Mouse (Mus musculus) ES-Bruce4 (cell line): ENCODE data around the gene Fam69a. TPM values are rescaled to one million over a fixed set of nuclear protein-coding genes. Genes with fewer than 3 reads are reported as not detected.

Experiments used
- H3K27ac ChIP-seq: 2 replicates; pipeline ENCODE4 v1.5.1; 2012; ENCODE audit warnings: low read length, inconsistent platforms; ENCODE audit not compliant: insufficient read depth
- H3K27me3 ChIP-seq: 2 replicates; pipeline ENCODE4 v1.6.1; 2012; ENCODE audit warnings: mild to moderate bottlenecking, low read length, inconsistent platforms; ENCODE audit not compliant: control insufficient read depth, poor library complexity, insufficient read depth, severe bottlenecking
- H3K36me3 ChIP-seq: 2 replicates; pipeline ENCODE4 v1.6.1; 2012; ENCODE audit warnings: inconsistent platforms, mild to moderate bottlenecking, low read length, moderate library complexity; ENCODE audit not compliant: control insufficient read depth, poor library complexity, insufficient read depth, severe bottlenecking
- H3K4me1 ChIP-seq: one replicate; pipeline ENCODE4 v1.8.1; 2011; ENCODE audit warnings: low read length; ENCODE audit not compliant: control insufficient read depth, insufficient read depth
- H3K4me3 ChIP-seq: 2 replicates; pipeline ENCODE4 v1.5.1; 2011; ENCODE audit warnings: low read depth, mild to moderate bottlenecking, low read length
- H3K9ac ChIP-seq: 2 replicates; pipeline ENCODE4 v1.6.1; 2012; ENCODE audit warnings: low read depth, mild to moderate bottlenecking, inconsistent platforms; ENCODE audit not compliant: poor library complexity, severe bottlenecking
- H3K9me3 ChIP-seq: replicated peaks from 2 replicates; pipeline ENCODE4 v1.6.1; 2012; ENCODE audit warnings: mild to moderate bottlenecking, low read length, inconsistent platforms; ENCODE audit not compliant: control insufficient read depth, poor library complexity, insufficient read depth, severe bottlenecking
- CTCF ChIP-seq: IDR thresholded peaks from one replicate; pipeline ENCODE4 v1.8.1; 2011; ENCODE audit warnings: low read depth, low read length
- EP300 ChIP-seq: IDR thresholded peaks from 2 replicates; pipeline ENCODE4 v1.6.1; 2011; ENCODE audit warnings: low read depth, low read length; ENCODE audit not compliant: insufficient read depth
- POLR2A ChIP-seq: IDR thresholded peaks from one replicate; pipeline ENCODE4 v1.8.1; 2011; ENCODE audit warnings: low read length; ENCODE audit not compliant: insufficient read depth
- polyA plus RNA-seq: library from polyadenylated mRNA; stranded (reverse); fragments of >200 nt; gene quantifications from 2 replicates; pipeline ENCODE4 v1.2.4, GENCODE M21; 2011; ENCODE audit warnings: low read depth; ENCODE audit not compliant: missing spikeins, insufficient read depth, insufficient read length

The Fam69a gene
- polyA plus RNA-seq, 1 experiment, result 7.8 TPM

- Histone ChIP-seq H3K27ac (no peak overlapping the region), H3K9me3 (no peaks in the 10 kb centered on the region), H3K4me1 (no peaks in the 10 kb centered on the region), H3K27me3 (no peaks in the 10 kb centered on the region), H3K36me3 (no peaks in the 10 kb centered on the region), H3K9ac (no peak overlapping the region), H3K4me3 (no peak overlapping the region)
- TF ChIP-seq EP300, result no peak
- no peak for TF ChIP-seq CTCF
These were observed 50.1 kb downstream of the Fam69a start for GRCm38 (mm10) chr5:107936625-107937389.

- H3K4me3 ChIP-seq, result no peak overlapping the region
- no peaks in the 10 kb centered on the region for H3K27me3 ChIP-seq
- TF ChIP-seq CTCF (no peak), POLR2A (no peak), EP300 (no peak)
- no peaks in the 10 kb centered on the region for H3K9me3 ChIP-seq
- no peak overlapping the region for H3K9ac ChIP-seq
- no peak overlapping the region for H3K27ac ChIP-seq
- H3K36me3 ChIP-seq, result no peaks in the 10 kb centered on the region
- no peaks in the 10 kb centered on the region for H3K4me1 ChIP-seq
These were observed 51.9 kb downstream of the Fam69a start for GRCm38 (mm10) chr5:107934770-107935543.

- H3K4me1 ChIP-seq, result no peaks in the 10 kb centered on the region
- no peaks in the 10 kb centered on the region for H3K27me3 ChIP-seq
- no peak overlapping the region for H3K9ac ChIP-seq
- H3K9me3 ChIP-seq, result no peaks in the 10 kb centered on the region
- H3K4me3 ChIP-seq, result no peak overlapping the region
- TF ChIP-seq POLR2A (no peak), EP300 (no peak), CTCF (no peak)
- H3K36me3 ChIP-seq, result no peaks in the 10 kb centered on the region
- H3K27ac ChIP-seq, result no peak overlapping the region
These were observed 53.5 kb downstream of the Fam69a start for GRCm38 (mm10) chr5:107933202-107933974.

- no peaks in the 10 kb centered on the region for H3K27me3 ChIP-seq
- no peak overlapping the region for H3K9ac ChIP-seq
- no peaks in the 10 kb centered on the region for H3K9me3 ChIP-seq
- H3K4me1 ChIP-seq, result no peaks in the 10 kb centered on the region
- no peak overlapping the region for H3K4me3 ChIP-seq
- H3K27ac ChIP-seq, result no peak overlapping the region
- TF ChIP-seq POLR2A, result no peak
- TF ChIP-seq CTCF, result no peak
- TF ChIP-seq EP300, result no peak
- H3K36me3 ChIP-seq, result no peaks in the 10 kb centered on the region
These were observed 54.3 kb downstream of the Fam69a start for GRCm38 (mm10) chr5:107932556-107932955.

- no peaks in the 10 kb centered on the region for H3K36me3 ChIP-seq
- no peak for TF ChIP-seq CTCF
These were observed 60.2 kb downstream of the Fam69a start for GRCm38 (mm10) chr5:107926550-107927249.

More at GRCm38 (mm10) chr5:107926550-107927249, 60.2 kb downstream of the Fam69a start:
- Histone ChIP-seq H3K27me3 (no peaks in the 10 kb centered on the region), H3K27ac (no peak overlapping the region), H3K9ac (no peak overlapping the region), H3K4me3 (no peak overlapping the region), H3K4me1 (no peaks in the 10 kb centered on the region), H3K9me3 (no peaks in the 10 kb centered on the region)
